Mouse (Mus musculus) frontal cortex, adult 2 months (tissue): ENCODE measurements around the gene Srrm2. TPM values are rescaled to one million over a fixed set of nuclear protein-coding genes. Genes with fewer than 3 reads are reported as not detected.

Source experiments
- DNase-seq, 2 experiments: peaks; one replicate each; pipeline ENCODE4 v3.0.0; 2022; ENCODE audit warnings: low spot score in 1 of 2; ENCODE audit errors: extremely low spot score in 1 of 2
- polyA plus RNA-seq: library from polyadenylated mRNA; depleted of rRNA; stranded (reverse); fragments of >200 nt; gene quantifications from 2 replicates; pipeline ENCODE4 v1.2.3, GENCODE M21; 2012

Gene Srrm2
- polyA plus RNA-seq, 1 experiment: 866 TPM

DNA sequence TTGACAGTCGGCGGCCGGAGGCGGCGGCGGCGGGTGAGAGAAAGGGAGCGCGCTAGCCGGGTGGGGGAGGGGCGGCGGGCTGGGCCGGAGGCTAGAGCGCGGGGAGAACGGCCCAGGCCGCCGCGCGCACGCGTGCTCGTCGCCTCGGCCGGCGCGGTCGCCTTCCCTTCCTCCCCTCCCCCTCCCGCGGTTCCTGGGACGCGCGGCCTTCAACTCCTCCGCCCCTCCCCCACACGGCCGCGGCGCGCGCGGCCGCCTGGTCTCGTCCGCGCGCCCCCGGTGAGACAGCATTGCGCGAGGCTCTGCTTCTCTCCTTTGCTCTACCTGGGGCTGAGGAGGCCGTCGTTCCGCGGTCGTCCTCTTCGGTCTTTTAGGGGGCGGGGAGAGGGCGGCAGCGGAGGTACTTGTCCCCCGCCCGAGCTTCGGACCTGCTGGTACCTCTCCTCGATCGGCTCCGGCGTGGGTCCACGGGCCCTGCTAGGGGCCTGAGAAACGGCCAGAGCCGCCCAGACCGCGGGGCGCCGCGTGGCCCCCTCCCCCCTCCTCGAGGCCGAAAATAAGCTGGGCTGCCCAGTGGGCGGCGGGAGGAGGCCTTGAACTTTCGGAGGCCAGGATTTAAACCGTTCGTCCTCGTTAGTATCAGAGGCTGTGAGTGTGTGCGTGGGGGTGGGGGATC is 13.2 kb downstream of the Srrm2 start:
- peak in 1 of 2 experiments; percentile 68 for DNase-seq

DNA sequence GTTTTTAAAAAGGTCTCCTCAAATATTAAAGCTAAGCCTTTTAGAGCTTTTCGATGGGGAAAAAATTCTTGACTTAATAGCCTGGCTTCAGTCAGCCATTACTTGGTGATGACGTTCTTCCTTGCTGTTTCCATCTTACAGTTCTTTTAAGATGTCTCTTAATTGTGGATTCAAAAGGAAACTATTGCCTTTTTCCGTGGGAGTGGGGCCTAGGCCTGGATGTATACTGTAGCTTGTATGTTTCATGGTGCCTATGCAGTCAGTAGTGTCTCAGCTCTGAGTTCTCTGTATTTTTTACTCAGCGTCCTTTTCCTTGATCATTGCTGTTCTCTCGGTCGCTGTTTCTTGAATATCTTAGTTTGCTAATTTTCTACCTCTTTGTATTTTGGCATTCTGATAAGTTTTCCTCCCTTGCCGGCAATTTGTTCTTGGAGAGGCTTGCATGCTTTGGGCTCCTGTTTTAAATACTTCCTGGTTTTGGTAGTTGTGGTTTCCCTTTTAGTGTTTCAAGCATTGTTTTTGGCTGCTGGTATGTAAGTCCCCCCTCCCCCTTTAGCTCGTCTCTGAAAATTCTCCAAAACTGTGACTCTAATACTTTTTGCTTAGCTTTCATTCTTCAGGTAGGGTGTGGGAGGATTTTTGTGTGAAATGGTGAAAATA is 14.2 kb downstream of the Srrm2 start:
- no peak for DNase-seq

DNA sequence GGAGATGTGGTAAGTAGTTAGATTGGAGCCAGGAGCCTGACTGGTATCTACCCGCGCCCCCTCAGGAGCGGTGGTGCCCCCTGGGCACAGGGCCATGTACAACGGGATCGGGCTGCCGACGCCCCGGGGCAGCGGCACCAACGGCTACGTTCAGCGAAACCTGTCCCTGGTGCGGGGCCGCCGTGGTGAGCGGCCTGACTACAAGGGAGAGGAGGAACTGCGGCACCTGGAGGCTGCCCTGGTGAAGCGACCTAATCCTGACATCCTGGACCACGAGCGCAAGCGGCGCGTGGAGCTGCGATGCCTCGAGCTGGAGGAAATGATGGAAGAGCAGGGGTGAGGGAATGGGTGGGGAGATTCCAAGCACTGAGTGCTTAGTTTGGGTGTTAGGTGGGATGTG is 16.5 kb downstream of the Srrm2 start:
- DNase-seq: peak in 1 of 2 experiments; percentile 36

DNA sequence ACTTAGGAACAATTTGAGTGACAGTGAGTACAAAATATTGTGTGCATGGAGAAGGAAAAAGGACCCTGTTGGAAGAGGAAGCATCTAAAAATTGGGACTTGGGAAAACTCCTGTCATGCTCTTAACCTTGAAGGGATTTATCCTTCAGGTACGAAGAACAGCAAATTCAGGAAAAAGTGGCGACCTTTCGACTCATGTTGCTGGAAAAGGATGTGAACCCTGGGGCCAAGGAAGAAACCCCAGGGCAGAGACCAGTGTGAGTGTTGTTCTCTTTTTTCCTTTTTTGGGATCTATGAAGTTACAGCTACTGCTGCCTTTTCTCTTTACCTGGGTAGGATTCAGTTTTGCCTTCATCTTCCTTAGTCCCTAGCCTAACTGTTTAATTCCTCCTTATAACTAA is 17.6 kb downstream of the Srrm2 start:
- no peak for DNase-seq

DNA sequence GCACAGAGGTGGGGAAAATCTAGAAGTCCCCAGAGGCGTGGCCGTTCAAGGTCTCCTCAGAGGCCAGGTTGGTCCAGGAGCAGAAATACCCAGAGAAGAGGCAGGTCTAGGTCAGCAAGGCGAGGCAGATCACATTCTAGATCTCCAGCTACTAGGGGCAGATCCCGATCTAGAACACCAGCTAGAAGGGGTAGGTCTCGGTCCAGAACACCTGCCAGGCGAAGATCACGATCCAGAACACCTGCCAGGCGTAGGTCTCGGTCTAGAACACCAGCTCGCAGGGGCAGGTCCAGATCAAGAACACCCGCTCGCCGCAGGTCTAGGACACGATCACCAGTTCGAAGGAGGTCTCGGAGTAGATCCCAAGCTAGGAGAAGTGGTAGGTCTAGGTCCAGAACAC is 25.3 kb downstream of the Srrm2 start:
- no peak for DNase-seq

DNA sequence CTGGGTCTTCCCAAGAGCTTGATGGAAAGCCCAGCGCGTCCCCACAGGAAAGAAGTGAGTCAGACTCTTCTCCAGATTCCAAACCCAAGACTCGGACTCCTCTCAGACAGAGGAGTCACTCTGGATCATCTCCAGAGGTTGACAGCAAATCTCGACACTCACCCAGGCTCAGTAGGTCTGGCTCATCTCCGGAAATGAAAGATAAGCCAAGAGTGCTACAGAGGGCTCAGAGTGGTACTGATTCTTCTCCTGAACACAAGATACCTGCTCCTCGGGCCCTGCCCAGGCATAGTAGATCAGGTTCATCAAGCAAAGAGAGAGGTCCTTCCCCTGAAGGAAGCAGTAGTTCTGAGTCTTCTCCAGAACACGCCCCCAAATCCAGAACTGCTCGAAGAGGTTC is 28.2 kb downstream of the Srrm2 start:
- no peak for DNase-seq

DNA sequence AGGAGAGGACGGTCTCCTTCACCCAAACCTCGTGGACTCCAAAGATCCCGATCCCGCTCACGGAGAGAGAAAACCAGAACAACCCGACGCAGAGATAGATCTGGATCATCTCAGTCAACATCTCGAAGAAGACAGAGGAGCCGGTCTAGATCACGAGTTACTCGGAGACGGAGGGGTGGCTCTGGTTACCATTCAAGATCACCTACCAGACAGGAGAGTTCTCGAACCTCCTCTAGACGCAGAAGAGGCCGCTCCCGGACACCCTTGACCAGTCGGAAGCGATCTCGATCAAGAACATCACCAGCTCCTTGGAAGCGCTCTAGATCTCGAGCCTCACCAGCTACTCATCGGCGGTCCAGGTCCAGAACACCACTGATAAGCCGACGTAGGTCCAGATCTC is 28.9 kb downstream of the Srrm2 start:
- DNase-seq: no peak

DNA sequence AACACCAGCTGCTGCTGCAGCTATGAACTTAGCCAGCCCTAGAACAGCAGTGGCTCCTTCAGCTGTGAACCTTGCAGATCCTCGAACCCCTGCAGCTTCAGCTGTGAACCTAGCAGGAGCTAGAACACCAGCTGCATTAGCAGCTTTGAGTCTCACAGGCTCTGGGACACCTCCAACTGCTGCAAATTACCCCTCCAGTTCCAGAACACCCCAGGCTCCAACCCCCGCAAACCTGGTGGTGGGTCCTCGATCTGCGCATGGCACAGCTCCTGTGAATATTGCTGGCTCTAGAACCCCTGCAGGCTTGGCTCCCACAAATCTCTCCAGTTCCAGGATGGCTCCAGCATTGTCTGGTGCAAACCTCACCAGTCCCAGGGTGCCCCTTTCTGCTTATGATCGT is 30.4 kb downstream of the Srrm2 start:
- no peak for DNase-seq

DNA sequence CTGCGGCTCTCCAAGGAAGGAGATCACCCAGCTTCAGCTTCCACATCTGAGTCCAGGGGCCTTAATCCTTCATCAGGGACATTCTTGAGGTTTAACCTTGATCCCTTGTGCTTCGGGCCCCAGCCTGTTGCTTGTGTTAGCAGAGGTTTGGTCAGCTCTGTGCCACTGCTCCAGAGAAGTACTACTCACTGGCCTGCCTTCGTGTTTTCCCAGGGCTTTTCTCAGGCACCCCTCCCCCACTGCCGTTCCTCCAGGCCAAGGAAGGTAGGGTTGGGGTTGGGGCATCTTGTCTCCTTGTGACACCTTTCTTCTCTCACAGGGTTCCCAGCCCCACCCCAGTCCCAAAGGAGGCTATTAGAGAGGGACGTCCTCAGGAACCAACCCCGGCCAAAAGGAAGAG is 31.8 kb downstream of the Srrm2 start:
- DNase-seq: no peak

DNA sequence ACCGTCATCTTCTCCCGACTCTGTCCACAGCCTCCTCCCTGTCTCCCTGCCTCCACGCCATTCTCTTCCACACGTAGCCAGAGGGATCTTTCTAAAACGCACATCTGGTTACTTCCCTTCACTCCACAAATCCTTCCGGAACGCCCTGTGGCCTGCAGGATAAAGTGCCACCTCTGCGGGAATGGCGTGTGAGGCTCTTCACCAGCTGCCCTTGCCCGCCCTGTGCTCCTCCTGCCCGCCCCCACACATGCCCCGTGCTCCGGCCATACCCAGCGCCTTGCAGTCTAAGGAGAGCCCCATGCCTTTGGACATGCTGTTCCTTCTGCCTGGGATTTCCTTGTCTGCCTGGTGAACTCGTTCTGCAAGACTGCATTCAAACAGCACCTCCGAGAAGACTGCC is 32.7 kb downstream of the Srrm2 start:
- no peak for DNase-seq

DNA sequence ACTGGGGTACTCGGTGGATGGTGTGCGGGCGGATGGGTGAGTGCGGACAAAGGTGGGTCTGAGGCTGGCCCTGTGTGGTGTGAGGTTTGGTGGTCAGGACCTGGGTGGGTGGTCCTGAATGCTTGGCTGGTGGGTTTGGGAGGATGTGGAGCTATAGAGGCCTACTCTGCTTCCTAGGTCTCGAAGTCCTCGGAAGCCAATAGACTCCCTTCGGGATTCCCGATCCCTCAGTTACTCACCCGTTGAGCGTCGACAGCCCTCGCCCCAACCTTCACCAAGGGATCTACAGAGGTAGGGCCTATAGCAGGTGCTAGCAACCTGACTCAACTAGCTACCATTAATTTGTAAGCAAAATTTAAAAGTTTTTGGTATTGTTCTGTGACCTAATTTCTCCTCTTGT is 33.3 kb downstream of the Srrm2 start:
- DNase-seq: no peak

DNA sequence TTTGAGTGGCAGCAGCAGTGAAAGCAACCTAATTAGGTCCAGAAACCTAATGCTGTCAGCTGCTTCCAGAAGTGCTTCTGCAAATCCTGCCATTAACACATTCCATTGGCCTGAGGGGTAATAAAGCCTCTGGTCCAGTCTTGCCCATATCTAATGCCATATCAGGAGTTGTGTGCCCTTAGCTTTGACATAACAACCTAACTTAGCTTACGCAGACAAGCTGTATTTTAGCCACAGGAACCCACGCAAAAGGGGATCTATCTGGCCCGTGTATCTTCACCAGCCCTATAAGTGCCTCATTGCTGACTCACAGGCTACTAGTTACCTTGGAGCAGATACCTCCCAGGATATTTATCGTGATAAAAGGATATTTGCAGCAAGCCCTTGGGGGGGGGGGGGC is 35.3 kb downstream of the Srrm2 start:
- DNase-seq: no peak

DNA sequence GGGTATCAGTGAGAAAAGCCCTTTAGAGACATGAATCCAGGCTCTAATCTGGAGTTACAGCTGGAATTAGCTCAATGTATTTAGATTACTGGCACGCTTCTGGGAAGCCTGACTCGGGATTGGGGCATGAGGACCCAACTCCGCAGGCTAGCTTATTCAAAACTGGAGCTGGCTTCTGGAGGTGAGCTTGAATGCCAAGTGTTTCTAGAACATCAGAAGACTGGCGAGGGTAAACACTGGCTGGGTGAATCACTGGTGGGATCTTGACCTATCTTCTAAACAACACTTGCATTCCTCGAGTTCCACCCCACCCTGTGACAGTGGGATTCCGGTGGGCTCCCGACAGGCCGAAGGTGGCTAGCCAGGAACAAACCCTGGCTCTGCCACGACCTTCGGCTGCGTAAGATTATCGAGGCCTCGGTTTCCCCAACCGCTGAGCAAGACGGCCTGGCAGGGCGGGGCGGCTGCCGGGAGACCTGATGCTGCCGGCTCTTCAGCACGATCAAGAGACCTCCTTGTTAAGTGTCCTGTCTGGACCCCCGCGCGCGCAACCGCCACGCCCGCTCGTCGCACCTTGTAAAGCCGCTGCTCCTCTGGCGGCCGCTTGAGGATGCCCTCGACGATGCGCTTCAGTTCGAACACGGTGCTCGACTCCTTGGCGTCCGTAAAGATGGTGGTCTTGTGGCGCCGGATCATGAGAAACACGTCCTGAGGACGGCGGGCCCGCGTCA is 38.1 kb downstream of the Srrm2 start:
- DNase-seq: peak in 1 of 2 experiments; percentile 55

DNA sequence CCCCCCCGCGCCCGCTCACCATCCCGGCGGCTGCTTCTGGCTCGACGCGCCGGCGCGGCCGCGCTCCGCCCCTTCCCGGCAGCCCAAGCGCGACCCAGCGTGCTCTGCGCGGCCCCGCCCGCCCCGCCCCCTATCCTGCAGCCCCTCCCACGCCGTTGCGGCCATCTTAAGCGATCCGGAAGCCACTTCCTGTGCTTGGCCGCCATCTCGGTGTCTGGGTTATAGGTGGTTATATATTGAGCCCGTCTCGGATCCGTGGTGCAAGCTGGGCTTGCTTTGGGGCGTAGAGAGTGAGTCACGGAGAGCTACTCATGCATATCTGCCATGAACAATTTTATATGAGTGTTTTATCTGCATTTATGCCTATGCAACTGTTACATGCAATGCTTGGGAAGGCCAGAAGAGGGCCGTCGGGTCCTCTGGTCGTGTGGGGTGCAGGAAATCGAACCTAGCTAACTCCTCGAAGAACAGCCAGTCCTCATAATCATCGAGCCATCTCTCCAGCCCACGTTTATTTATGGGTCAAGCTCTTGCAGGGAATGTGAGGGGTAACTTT is 38.8 kb downstream of the Srrm2 start, which contains the start of gene Elob:
Gene Elob (minus strand): TSS at position 73 of the 556 bp plus-strand sequence.
- DNase-seq: peak; percentile 70 to 87

DNA sequence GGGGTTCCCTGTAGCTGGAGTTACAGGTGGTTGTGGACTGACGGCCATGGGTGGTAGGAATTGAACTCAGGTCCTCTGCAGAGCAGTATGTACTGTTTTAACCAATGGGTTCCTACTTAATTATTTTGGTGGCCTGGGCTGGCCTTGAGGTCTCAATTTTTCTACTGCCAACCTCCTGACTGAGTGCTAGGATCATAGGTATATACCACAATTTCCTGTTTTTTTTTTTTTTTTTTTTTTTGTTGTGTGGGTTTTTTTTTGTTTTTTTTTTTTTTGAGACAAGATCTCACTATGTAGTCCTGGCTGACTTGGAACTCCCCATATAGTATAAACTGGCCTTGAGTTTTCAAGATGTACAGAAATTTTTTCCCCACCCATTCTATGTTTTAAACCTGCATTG is 40.9 kb downstream of the Srrm2 start:
- no peak for DNase-seq

DNA sequence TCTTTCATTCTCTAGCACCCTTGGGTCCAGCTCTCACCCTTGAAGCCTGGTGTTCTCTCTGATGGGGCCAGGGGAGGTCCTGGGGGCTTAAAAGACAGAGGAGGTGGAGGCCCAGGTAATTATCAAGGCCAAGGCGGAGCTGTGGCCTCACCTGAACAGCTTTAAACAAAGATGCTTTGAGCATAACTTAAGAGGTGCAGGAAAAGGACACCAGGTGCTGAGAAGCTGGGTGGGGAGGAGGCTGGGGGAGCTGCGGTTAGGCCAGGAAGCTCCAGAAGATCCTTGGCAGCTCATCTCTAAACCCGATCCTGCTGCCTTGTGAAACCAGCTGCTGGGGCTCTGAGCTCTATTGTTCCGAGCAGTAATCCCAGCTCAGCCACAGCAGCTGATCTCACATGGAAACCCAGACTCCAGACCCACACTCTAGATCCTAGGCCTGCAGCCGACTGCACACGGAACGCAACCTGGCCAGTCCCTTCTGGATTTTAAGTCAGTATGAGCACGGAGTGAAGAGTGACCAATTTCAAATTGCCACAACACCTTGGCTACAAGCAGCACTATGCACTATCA is 45.8 kb downstream of the Srrm2 start, which contains the start of gene Prss33:
Gene Prss33 (minus strand): TSS at position 51 of the 570 bp plus-strand sequence.
- no peak for DNase-seq

DNA sequence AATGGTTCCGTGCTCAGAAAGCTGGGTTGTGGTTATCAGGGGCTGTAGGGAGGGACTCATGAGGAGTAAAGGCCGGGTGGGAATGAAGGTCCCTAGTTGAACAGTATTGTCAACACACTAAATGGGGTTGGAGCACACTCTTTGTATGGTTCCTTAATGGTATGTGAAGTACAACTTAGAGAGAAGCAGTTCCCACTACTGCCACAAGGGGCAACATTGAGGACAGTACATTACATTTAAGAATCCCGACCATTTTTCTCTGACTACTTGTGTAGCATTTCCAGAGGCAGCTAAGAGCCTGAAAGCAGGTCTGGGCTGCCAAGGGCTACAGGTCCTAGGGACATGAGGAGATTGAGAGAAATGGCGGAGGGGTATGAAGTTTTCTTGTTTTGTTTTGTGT is 50.8 kb downstream of the Srrm2 start:
- DNase-seq: peak in 1 of 2 experiments; percentile 73

DNA sequence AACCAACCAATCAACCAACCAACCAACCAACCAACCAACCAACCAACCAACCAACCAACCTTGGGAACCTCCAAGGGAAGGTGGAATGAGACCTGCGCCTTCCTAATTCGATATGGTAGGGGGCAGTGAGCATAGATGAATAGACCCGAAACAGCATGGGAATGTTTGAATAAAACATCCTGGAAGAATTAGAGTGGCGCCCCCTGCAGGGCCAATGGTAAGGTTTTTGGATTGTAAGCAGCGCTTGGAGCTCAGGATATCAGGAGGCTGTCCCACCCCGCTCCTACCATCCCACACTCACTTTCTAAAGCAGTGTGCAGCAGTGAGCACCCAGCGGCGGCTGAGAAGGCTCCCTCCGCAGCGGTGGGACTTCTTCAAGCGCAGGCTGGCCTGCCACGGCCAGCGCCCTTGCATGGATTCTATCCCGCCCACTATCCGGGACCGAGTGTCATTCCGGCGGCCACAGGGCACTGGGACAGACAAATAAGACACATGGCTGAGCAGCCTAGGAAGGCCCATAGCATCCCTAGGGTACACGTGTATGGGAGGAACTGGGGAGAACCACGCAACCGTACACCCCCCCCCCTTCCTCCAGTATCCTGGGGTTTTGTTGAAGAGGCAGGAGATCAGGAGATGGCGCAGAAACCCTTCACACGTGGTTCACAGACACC is 52.9 kb downstream of the Srrm2 start:
- no peak for DNase-seq

DNA sequence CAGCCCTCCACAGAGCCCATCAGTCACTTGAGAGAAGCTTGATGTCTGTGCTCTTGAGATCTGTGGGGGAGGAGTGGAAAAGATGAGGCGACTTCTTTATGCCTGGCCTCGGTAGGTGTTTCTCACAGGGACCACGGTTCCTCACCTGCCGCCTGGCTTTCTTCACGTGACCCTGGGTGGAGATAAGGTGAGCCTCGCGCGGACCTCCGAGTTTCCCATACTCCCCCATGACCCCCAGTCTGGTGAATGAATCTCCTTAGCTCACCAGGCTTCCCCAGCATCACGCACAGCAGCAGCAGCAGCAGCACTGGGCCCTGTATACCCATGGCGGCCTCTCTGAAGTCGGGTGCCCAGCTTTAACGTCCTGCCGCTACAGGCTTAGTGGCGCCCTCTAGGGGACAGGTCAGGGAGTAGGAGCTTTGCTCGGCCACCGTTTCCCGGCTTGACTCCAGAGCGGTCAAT is 53.5 kb downstream of the Srrm2 start, which contains the start of the genes Prss32 and Prss41:
Gene Prss32 (plus strand): TSS at position 44 of the 462 bp plus-strand sequence.
Gene Prss41 (minus strand): TSS at position 361 of the 462 bp plus-strand sequence.
- peak in 1 of 2 experiments; percentile 51 for DNase-seq

DNA sequence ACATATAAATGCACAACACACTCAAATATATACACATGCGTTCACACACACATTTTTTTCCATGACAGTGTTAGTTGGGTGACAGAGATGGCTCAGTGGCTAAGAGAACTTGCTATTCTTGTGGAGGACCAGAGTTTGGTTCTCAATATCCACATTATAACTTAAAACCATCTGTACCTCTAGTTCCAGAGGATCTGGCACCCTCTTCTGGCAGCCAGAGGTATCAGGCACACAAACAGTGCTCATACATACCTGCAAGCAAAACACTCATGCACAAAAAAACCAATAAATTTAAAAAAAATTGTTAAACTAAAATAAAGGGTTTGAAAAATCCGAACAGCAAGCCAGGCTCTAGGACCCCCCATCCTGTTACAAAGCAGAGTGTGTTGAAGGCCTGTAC is 59.7 kb downstream of the Srrm2 start:
- DNase-seq: no peak
